Mouse (Mus musculus): ENCODE measurements around the gene Myof. TPM values are rescaled to one million over a fixed set of nuclear protein-coding genes. Genes with fewer than 3 reads are reported as not detected.

Myof gene
- total and polyA plus RNA-seq, 3 experiments: 0.30 to 4.1 (median 0.59) TPM

DNA sequence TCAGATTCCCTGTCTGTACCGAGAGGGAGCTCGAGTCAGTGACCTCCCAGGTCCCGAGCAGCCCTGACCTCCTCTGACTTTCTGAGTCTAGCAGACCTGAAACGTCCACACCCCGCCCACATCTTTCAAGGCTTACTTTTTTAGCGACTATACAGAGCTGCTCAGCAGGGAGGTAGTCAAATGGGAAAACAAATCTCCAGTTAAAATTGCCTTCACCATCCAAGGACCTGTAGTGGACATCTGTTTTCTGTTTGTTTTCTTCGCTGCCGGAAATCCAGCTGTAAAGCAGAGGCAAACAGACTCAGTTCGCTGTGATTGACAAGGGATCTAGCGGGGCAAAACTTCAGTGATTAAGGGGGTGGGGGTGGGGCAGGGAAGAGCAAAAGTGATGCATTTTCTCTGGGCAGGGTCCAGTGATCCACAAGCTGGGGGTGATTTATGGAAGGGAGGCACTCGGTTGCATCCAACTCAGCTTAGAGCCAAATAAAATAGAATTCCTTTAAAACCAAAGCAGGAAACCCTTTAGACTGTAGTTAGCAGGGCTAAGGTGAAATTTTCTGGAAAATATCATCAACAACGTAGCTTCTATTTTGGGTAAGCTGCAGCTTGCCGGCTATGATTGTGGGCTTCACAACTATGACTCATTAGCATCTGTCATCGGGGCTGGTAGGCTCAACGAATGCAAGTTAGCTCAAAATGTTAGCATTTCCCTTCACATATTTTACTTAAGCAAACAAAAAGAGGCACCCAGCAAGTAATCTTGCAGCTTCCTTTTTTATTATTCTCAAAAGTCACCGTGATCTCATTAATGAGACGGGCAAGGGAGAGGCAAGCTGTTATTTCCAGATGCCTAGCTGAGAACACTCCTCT, 135.7 kb downstream of the Myof start:
- no peaks in the 10 kb centered on the region for H3K27me3 ChIP-seq (replicated peaks)
- H3K4me3 ChIP-seq (replicated peaks in 1 of 3; ENCODE audit: low read depth in 2 of 3, low read length in 2 of 3, poor library complexity in 1 of 3): no peak overlapping the region
- peak overlapping the region; percentile 19; the same call in 1 of the 2 replicates for H3K4me2 ChIP-seq (ENCODE audit: insufficient read depth, low read depth, poor library complexity, severe bottlenecking)
- in situ Hi-C loops (cut with MboI; ENCODE audit: low pct_ligation_motif_present, low pct_unique_long_range_greater_than_20kb, low sequenced_read_pairs): no loop called here
- H3K9me3 ChIP-seq (replicated peaks; ENCODE audit: low read length): no peaks in the 10 kb centered on the region
- H3K79me2 ChIP-seq (replicated peaks; ENCODE audit: control insufficient read depth, extremely low read depth, insufficient read depth, poor library complexity, severe bottlenecking): no peaks in the 10 kb centered on the region
- H3K27ac ChIP-seq (ENCODE audit: insufficient read depth, low read depth): no peak overlapping the region
- DNase-seq (ENCODE audit: extremely low read depth): no peak
- H3K4me1 ChIP-seq (ENCODE audit: control insufficient read depth in 1 of 2, insufficient read depth in 2 of 2): no peaks in the 10 kb centered on the region
- dilution Hi-C loops (cut with MboI; ENCODE audit: extremely low pct_ligation_motif_present, extremely low pct_unique_long_range_greater_than_20kb, low sequenced_read_pairs): no loop called here
- no peaks in the 10 kb centered on the region for H3K36me3 ChIP-seq (replicated peaks in 1 of 2; ENCODE audit: control insufficient read depth in 1 of 2, insufficient read depth in 1 of 2, low read length in 1 of 2)
- H3K9ac ChIP-seq (ENCODE audit: insufficient read depth, low read depth): no peak overlapping the region
- TF ChIP-seq TCF12 (IDR thresholded peaks at IDR 0.05; ENCODE audit: low read depth, low read length) (no peak), JUND (conservative IDR thresholded peaks at IDR 0.05; ENCODE audit: low read depth, low read length) (no peak), MXI1 (IDR thresholded peaks at IDR 0.05; ENCODE audit: low read depth, low read length) (no peak), EP300 (IDR thresholded peaks at IDR 0.05; ENCODE audit: low read length) (no peak), IRF4 (IDR thresholded peaks at IDR 0.05; ENCODE audit: low read depth, low read length) (no peak), JUN (IDR thresholded peaks at IDR 0.05; ENCODE audit: insufficient read depth, low read depth, low read length) (no peak), ZKSCAN1 (IDR thresholded peaks at IDR 0.05; ENCODE audit: borderline replicate concordance, low read depth, low read length) (no peak), SMC3 (IDR thresholded peaks at IDR 0.05; ENCODE audit: low read depth, low read length) (no peak), MAX (IDR thresholded peaks at IDR 0.05; ENCODE audit: low read length) (no peak), USF1 (IDR thresholded peaks at IDR 0.05; ENCODE audit: low read depth, low read length) (no peak), PAX5 (IDR thresholded peaks at IDR 0.05; ENCODE audit: low read length) (no peak), UBTF (IDR thresholded peaks at IDR 0.05; ENCODE audit: low read depth, low read length) (no peak), CTCF (conservative IDR thresholded peaks at IDR 0.05 in 1 of 2, IDR thresholded peaks at IDR 0.05 in 1 of 2; ENCODE audit: low read depth in 2 of 2, low read length in 2 of 2) (no peak), MAZ (IDR thresholded peaks at IDR 0.05; ENCODE audit: low read depth, low read length) (no peak)

DNA sequence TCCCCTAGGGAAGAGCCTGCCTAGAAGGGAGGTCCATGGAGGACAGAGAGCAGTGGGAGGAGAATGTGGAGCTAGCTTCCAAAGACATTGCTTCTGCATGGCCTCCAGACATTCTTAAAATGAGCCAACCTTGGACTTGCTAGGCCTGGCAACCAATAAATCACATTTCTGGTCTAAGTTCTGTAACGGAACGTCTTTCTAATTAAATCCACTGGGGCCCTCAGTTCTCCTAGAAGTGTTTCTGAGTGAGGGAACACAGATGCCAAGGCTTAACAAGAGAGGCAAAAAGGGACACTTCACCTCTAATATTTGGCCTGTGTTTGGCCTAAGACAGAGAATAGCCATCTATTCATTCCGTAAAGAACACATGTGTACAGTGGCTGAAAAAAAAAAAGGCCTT, 136.5 kb downstream of the Myof start:
- H3K9ac ChIP-seq (ENCODE audit: insufficient read depth, low read depth): no peak overlapping the region
- DNase-seq (ENCODE audit: extremely low read depth): no peak
- no peak overlapping the region for H3K4me2 ChIP-seq (ENCODE audit: insufficient read depth, low read depth, poor library complexity, severe bottlenecking)
- no peaks in the 10 kb centered on the region for H3K9me3 ChIP-seq (replicated peaks; ENCODE audit: low read length)
- TF ChIP-seq BHLHE40 (IDR thresholded peaks at IDR 0.05; ENCODE audit: low read depth, low read length): no peak
- TF ChIP-seq MAFK (IDR thresholded peaks at IDR 0.05; ENCODE audit: insufficient replicate concordance, low read length): no peak
- TF ChIP-seq JUN (IDR thresholded peaks at IDR 0.05; ENCODE audit: insufficient read depth, low read depth, low read length): no peak
- TF ChIP-seq JUND (conservative IDR thresholded peaks at IDR 0.05; ENCODE audit: low read depth, low read length): no peak
- no peak overlapping the region for H3K27ac ChIP-seq (ENCODE audit: insufficient read depth, low read depth)
- H3K27me3 ChIP-seq (replicated peaks): no peaks in the 10 kb centered on the region
- in situ Hi-C loops (cut with MboI; ENCODE audit: low pct_ligation_motif_present, low pct_unique_long_range_greater_than_20kb, low sequenced_read_pairs): no loop called here
- H3K79me2 ChIP-seq (replicated peaks; ENCODE audit: control insufficient read depth, extremely low read depth, insufficient read depth, poor library complexity, severe bottlenecking): no peaks in the 10 kb centered on the region
- H3K4me1 ChIP-seq (ENCODE audit: control insufficient read depth in 1 of 2, insufficient read depth in 2 of 2): no peaks in the 10 kb centered on the region
- no peak overlapping the region for H3K4me3 ChIP-seq (replicated peaks in 1 of 3; ENCODE audit: low read depth in 2 of 3, low read length in 2 of 3, poor library complexity in 1 of 3)
- no peaks in the 10 kb centered on the region for H3K36me3 ChIP-seq (replicated peaks in 1 of 2; ENCODE audit: control insufficient read depth in 1 of 2, insufficient read depth in 1 of 2, low read length in 1 of 2)
- dilution Hi-C loops (cut with MboI; ENCODE audit: extremely low pct_ligation_motif_present, extremely low pct_unique_long_range_greater_than_20kb, low sequenced_read_pairs): no loop called here

Measured in CH12.LX (cell line).